Mouse (Mus musculus) hindbrain, embryonic 14.5 days (tissue): Measurements from ENCODE around the gene Gm49373. TPM values are rescaled to one million over a fixed set of nuclear protein-coding genes. Genes with fewer than 3 reads are reported as not detected.

ENCODE experiments used
- ATAC-seq: fragments of 200-750 bp; cut with Nextera tagmentation; 2 replicates; pipeline ENCODE4 v1.8.0; 2017; ENCODE audit warnings: moderate number of reproducible peaks, mild to moderate bottlenecking, moderate TSS enrichment, moderate library complexity; ENCODE audit not compliant: low FRiP score
- DNase-seq: peaks from one replicate; pipeline ENCODE4 v3.0.0-alpha.2; 2015; ENCODE audit warnings: low spot score
- H3K27ac ChIP-seq: fragments of 300-500 bp; sonication (generic); 2 replicates; pipeline ENCODE4 v1.5.1; 2014; ENCODE audit warnings: mild to moderate bottlenecking, moderate library complexity
- H3K27me3 ChIP-seq: fragments of 300-500 bp; sonication (generic); 2 replicates; pipeline ENCODE4 v1.6.1; 2014; ENCODE audit warnings: mild to moderate bottlenecking, low read length, mixed read lengths; ENCODE audit not compliant: control insufficient read depth, insufficient read depth
- H3K36me3 ChIP-seq: fragments of 300-500 bp; sonication (generic); replicated peaks from 2 replicates; pipeline ENCODE4 v1.6.1; 2014; ENCODE audit not compliant: control insufficient read depth, insufficient read depth
- H3K4me1 ChIP-seq: fragments of 300-500 bp; sonication (generic); replicated peaks from 2 replicates; pipeline ENCODE4 v1.6.1; 2014; ENCODE audit warnings: antibody characterized with exemption, low read length, mixed read lengths; ENCODE audit not compliant: control insufficient read depth, insufficient read depth
- H3K4me2 ChIP-seq: fragments of 300-500 bp; sonication (generic); replicated peaks from 2 replicates; pipeline ENCODE4 v1.6.1; 2014; ENCODE audit warnings: mild to moderate bottlenecking, moderate library complexity
- H3K4me3 ChIP-seq: fragments of 300-500 bp; sonication (generic); replicated peaks from 2 replicates; pipeline ENCODE4 v1.5.1; 2014; ENCODE audit warnings: mild to moderate bottlenecking, low read length
- H3K9ac ChIP-seq: fragments of 300-500 bp; sonication (generic); 2 replicates; pipeline ENCODE4 v1.6.1; 2014
- H3K9me3 ChIP-seq: fragments of 300-500 bp; sonication (generic); 2 replicates; pipeline ENCODE4 v1.6.1; 2016; ENCODE audit warnings: low read length; ENCODE audit not compliant: control insufficient read depth
- WGBS: fragments of 180-500 bp; shearing (Covaris S2); extraction: QIAGEN DNeasy Blood & Tissue Kit; methylation state at CpG from one replicate; pipeline ENCODE4 v1.1.7; 2014; 5-methylcytosine and 5-hydroxymethylcytosine counted together
- microRNA counts: library from miRNA; unstranded; fragments of <30 nt; microRNA quantifications from one replicate; lab custom pipeline; 2016
- microRNA-seq: library from miRNA; unstranded; fragments of <30 nt; microRNA quantifications from one replicate; pipeline ENCODE4, GENCODE M21; 2016
- polyA plus RNA-seq: library from polyadenylated mRNA; unstranded; fragments of >200 nt; fragmentation: Nextera tagmentation; extraction: Ambion mirVana; gene quantifications from 2 replicates; pipeline ENCODE4 v1.2.1, GENCODE M21; 2014

Gm49373 gene
- polyA plus RNA-seq, 1 experiment from 2014 or later = 1.2 TPM

DNA sequence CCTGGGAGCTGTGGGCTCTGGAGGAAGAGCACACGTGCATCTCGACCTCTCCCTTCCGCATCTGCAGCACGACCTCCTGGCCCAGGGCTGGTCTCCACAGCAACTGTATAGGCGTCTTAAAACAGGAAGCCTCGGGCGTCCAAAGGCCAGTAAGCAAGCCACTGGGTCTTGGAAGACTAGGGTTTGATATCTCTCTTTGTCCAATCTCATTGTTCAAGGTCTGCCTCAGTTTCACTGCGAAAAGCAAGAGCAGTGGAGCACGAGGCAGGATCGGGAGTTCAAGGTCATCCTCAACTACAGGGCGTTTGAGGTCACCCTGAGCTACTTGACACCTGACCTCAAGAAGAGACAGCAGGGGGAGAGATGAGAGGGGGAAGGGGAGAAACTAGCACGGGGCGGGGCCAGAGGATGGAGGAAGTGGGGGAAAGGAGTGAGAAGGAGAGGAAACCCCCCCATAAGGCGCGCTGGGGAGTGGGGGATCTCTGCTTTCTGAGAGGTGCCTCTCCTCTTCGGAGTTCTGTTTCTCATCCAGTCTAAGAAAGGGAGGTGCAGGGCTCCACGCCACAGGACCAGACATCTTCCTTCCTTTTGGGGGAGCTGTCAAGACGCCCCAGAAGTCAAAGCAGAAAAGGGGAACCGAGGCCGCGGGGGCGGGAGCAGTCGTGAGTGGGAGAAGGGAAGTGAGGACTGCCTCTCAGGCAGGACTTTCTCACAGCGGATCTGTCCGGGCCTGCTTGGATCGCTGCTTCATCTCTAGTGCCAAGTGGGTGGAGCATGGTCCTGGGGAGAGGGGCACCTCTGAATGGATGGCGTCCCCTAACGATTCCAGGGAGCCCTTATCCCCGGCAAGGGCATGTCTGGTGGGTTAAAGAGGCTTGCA lies 58.0 kb downstream of the Gm49373 start:
- DNase-seq (no peak), ATAC-seq (no peak)
- no peak overlapping the region for H3K27ac ChIP-seq
- H3K9ac ChIP-seq = no peak overlapping the region
- 2% methylated on average over 27 of the region's 29 CpGs for WGBS
- H3K4me1 ChIP-seq = no peaks in the 10 kb centered on the region
- peak overlapping the region; percentile 39 for H3K4me2 ChIP-seq
- H3K36me3 ChIP-seq = no peaks in the 10 kb centered on the region
- H3K4me3 ChIP-seq = peak overlapping the region; percentile 18
- H3K9me3 ChIP-seq = no peaks in the 10 kb centered on the region
- peaks cover 55% of the 10 kb centered on the region for H3K27me3 ChIP-seq

MicroRNAs encoded within 50 kb of the gene (microRNA counts, 519-probe panel; counts per million panel counts)
- not detected for microRNA mmu-miR-1900 (lab: Ali Mortazavi, UCI)

Small RNA genes lying within 50 kb of the gene (microRNA-seq; reads per million reads assigned to microRNA genes)
- gene Mir1900 = not detected
- 0.48 reads per million for gene Mir7082

Other genes starting within 250 kb of the Gm49373 start
- gene A230050P20Rik, start 204.5 kb downstream of the Gm49373 start, polyA plus RNA-seq = 5.8 and 6.9 TPM in 2 replicates
- gene Angptl6, start 193.4 kb downstream of the Gm49373 start, polyA plus RNA-seq = 11.8 and 12.8 TPM in 2 replicates
- gene Ppan, start 184.9 kb downstream of the Gm49373 start, polyA plus RNA-seq = 39.5 and 40.5 TPM in 2 replicates
- 216 and 231 TPM in 2 replicates for gene Eif3g, start 174.5 kb downstream of the Gm49373 start, polyA plus RNA-seq
- gene Dnmt1, start 113.2 kb downstream of the Gm49373 start, polyA plus RNA-seq = 37.8 and 41.1 TPM in 2 replicates
- gene S1pr2, start 96.3 kb downstream of the Gm49373 start, polyA plus RNA-seq = 8.6 and 8.8 TPM in 2 replicates
- 97.3 and 102 TPM in 2 replicates for gene Mrpl4, start 70.4 kb downstream of the Gm49373 start, polyA plus RNA-seq
- gene Icam1, start 57.1 kb downstream of the Gm49373 start, polyA plus RNA-seq = 3.6 and 3.8 TPM in 2 replicates
- 0.31 TPM in 1 of 2 replicates, not detected in the other for gene Icam4, start 43.7 kb downstream of the Gm49373 start, polyA plus RNA-seq
- 1.6 and 1.9 TPM in 2 replicates for gene Icam5, start 41.0 kb downstream of the Gm49373 start, polyA plus RNA-seq
- gene Zglp1, start 6.0 kb downstream of the Gm49373 start, polyA plus RNA-seq = 1.0 and 2.0 TPM in 2 replicates
- 67.0 and 72.0 TPM in 2 replicates for gene Fdx1l, start 518 bp upstream of the Gm49373 start, polyA plus RNA-seq
- 0.95 and 1.6 TPM in 2 replicates for gene Gm38431, start 18.9 kb upstream of the Gm49373 start, polyA plus RNA-seq
- 35.2 and 37.6 TPM in 2 replicates for gene Raver1, start 18.9 kb upstream of the Gm49373 start, polyA plus RNA-seq
- gene Tyk2, start 58.1 kb upstream of the Gm49373 start, polyA plus RNA-seq = 7.3 and 8.4 TPM in 2 replicates
- 192 and 215 TPM in 2 replicates for gene Cdc37, start 76.9 kb upstream of the Gm49373 start, polyA plus RNA-seq
- 28.8 and 35.5 TPM in 2 replicates for gene Pde4a, start 92.6 kb upstream of the Gm49373 start, polyA plus RNA-seq
- 39.3 and 43.6 TPM in 2 replicates for gene Keap1, start 166.3 kb upstream of the Gm49373 start, polyA plus RNA-seq
- gene S1pr5, start 175.3 kb upstream of the Gm49373 start, polyA plus RNA-seq = 3.9 and 4.1 TPM in 2 replicates
- gene Atg4d, start 192.2 kb upstream of the Gm49373 start, polyA plus RNA-seq = 38.1 and 46.9 TPM in 2 replicates
- 11.2 and 15.6 TPM in 2 replicates for gene Kri1, start 214.9 kb upstream of the Gm49373 start, polyA plus RNA-seq
- 107 and 112 TPM in 2 replicates for gene Cdkn2d, start 218.3 kb upstream of the Gm49373 start, polyA plus RNA-seq
- gene Ap1m2, start 239.2 kb upstream of the Gm49373 start, polyA plus RNA-seq = 1.8 and 2.2 TPM in 2 replicates
- gene Slc44a2, start 247.6 kb upstream of the Gm49373 start, polyA plus RNA-seq = 58.4 and 62.3 TPM in 2 replicates